In the genomic region with DNA sequence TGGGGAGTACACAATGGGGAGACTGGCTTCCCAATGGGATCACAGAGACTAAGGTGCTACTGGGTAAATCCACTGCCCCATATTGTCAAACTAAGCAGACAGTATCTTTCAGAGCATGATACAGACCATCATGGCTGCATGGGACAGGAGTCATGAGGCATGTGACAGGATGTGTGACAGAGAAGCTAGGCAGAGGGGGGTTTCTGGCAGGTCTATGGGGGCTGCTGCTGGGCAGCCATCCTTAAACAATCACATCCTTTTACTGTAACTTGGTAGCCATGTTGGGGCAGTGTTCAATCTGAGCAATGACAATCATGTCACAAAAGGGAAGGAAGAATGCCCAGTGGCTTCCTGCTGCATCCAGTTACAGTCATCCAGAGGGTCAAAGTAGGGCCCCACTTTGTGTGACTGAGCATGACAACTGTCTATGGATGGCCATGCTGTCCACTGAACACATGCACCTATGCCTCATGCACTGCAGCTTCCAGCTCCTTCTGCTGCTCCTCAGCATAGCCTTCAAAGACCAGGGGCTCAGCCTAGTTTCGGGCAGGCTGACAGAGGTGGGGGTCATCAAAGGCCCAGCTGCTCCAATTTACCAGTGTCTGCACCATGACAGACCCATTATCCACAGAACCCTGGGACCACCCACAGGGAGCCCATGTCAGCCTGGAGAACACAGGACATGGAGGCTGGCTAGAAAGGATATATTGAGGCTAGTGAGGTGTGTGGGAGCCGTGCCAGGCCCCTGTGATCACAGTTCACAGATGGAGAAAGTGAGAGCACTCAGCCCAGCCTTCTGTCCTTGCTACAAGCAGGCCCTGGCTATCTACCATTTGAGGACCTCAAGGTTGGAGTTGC, we compare ENCODE assay signal across 11 mouse cellular contexts. TPM values are rescaled to one million over a fixed set of nuclear protein-coding genes. Genes with fewer than 3 reads are reported as not detected.
DNase-seq lines count a peak whose midpoint lies in the region; ATAC-seq and TF ChIP-seq lines count a peak whose summit lies in the region.
"Had no signal": no experiment of that assay in that cellular context is flagged by ENCODE, and none has a peak within 500 bp of the region (broad histone marks: within the 10 kb centered on the region; RNA-seq: fewer than 3 reads in every experiment).

No protein-coding gene starts in this region.

- peak overlapping the region; percentile 44 for H3K27ac ChIP-seq in midbrain, embryonic 12.5 days (replicated peaks)
- no peak overlapping the region; the same call in 1 of the 2 replicates for H3K27ac ChIP-seq in midbrain, embryonic 11.5 days (ENCODE audit: low read depth, low read length)
- H3K27ac ChIP-seq in macrophage: peak overlapping the region; percentile 98
- no peak overlapping the region for H3K27ac ChIP-seq in lung, postnatal 0 days (ENCODE audit: low read length)
- H3K27ac ChIP-seq: limb, embryonic 15.5 days had no signal

- DNase-seq in adrenal gland, adult 8-10 months: peak; percentile 50
- no peak for DNase-seq in adrenal gland, postnatal 25 days
- DNase-seq in midbrain, embryonic 11.5 days (ENCODE audit: low spot score, missing footprints): no peak
- peak; percentile 83 for DNase-seq in cerebellum, adult 11-12 months
- DNase-seq in lung, postnatal 0 days (ENCODE audit: low spot score): no peak
- DNase-seq in lung, postnatal 25 days (ENCODE audit: low spot score): no peak
- DNase-seq: kidney, postnatal 10 days had no signal

- H3K9ac ChIP-seq in midbrain, embryonic 12.5 days (replicated peaks): no peak overlapping the region
- H3K9ac ChIP-seq in midbrain, embryonic 11.5 days (ENCODE audit: low read length): no peak overlapping the region
- no peak overlapping the region for H3K9ac ChIP-seq in lung, postnatal 0 days (replicated peaks; ENCODE audit: low read depth)
- H3K9ac ChIP-seq: limb, embryonic 15.5 days had no signal

- H3K4me2 ChIP-seq in midbrain, embryonic 12.5 days (replicated peaks): no peak overlapping the region
- no peak overlapping the region for H3K4me2 ChIP-seq in midbrain, embryonic 11.5 days
- H3K4me2 ChIP-seq in lung, postnatal 0 days (replicated peaks; ENCODE audit: low read depth, low read length): no peak overlapping the region
- H3K4me2 ChIP-seq: limb, embryonic 15.5 days had no signal

- no peaks in the 10 kb centered on the region for H3K9me3 ChIP-seq in midbrain, embryonic 12.5 days
- no peaks in the 10 kb centered on the region for H3K9me3 ChIP-seq in midbrain, embryonic 11.5 days (ENCODE audit: control insufficient read depth, low read length)
- no peaks in the 10 kb centered on the region for H3K9me3 ChIP-seq in lung, postnatal 0 days (ENCODE audit: low read length)
- H3K9me3 ChIP-seq: limb, embryonic 15.5 days had no signal

- no peak for TF ChIP-seq EP300 in lung, postnatal 0 days (IDR thresholded peaks at IDR 0.05)

- H3K27me3 ChIP-seq in midbrain, embryonic 12.5 days: no peaks in the 10 kb centered on the region
- no peaks in the 10 kb centered on the region for H3K27me3 ChIP-seq in midbrain, embryonic 11.5 days (ENCODE audit: control insufficient read depth, insufficient read depth, low read length)
- no peaks in the 10 kb centered on the region for H3K27me3 ChIP-seq in lung, postnatal 0 days (replicated peaks; ENCODE audit: insufficient read depth, low read length)
- H3K27me3 ChIP-seq: limb, embryonic 15.5 days had no signal

- no peak for TF ChIP-seq CTCF in lung, postnatal 0 days (IDR thresholded peaks at IDR 0.05)

- peaks cover 37% of the 10 kb centered on the region for H3K36me3 ChIP-seq in midbrain, embryonic 12.5 days
- H3K36me3 ChIP-seq in midbrain, embryonic 11.5 days (ENCODE audit: control insufficient read depth, insufficient read depth, low read length): peaks cover 9% of the 10 kb centered on the region; the same call in 1 of the 2 replicates
- peaks cover 32% of the 10 kb centered on the region; the same call in 1 of the 2 replicates for H3K36me3 ChIP-seq in macrophage (ENCODE audit: inconsistent target)
- H3K36me3 ChIP-seq in lung, postnatal 0 days (ENCODE audit: insufficient read depth, low read length): peaks cover 22% of the 10 kb centered on the region

- H3K4me1 ChIP-seq in midbrain, embryonic 12.5 days: peaks cover 10% of the 10 kb centered on the region; the same call in 1 of the 2 replicates
- peaks cover 7% of the 10 kb centered on the region for H3K4me1 ChIP-seq in midbrain, embryonic 11.5 days (ENCODE audit: control insufficient read depth, insufficient read depth, low read length)
- no peaks in the 10 kb centered on the region for H3K4me1 ChIP-seq in lung, postnatal 0 days (ENCODE audit: insufficient read depth, low read depth, low read length)

- peaks cover 99% of the 10 kb centered on the region for H3K79me2 ChIP-seq in macrophage (ENCODE audit: inconsistent target)

- ATAC-seq in midbrain, embryonic 12.5 days (ENCODE audit: low FRiP score, low read depth): no peak
- no peak for ATAC-seq in midbrain, embryonic 11.5 days (ENCODE audit: low FRiP score)
- ATAC-seq in lung, postnatal 0 days: no peak

- H3K4me3 ChIP-seq in midbrain, embryonic 12.5 days: no peak overlapping the region
- H3K4me3 ChIP-seq in midbrain, embryonic 11.5 days (ENCODE audit: low read depth, low read length): no peak overlapping the region
- no peak overlapping the region for H3K4me3 ChIP-seq in macrophage (ENCODE audit: inconsistent target)
- H3K4me3 ChIP-seq in lung, postnatal 0 days (ENCODE audit: low read depth, low read length): no peak overlapping the region
- H3K4me3 ChIP-seq: limb, embryonic 15.5 days had no signal

- WGBS in midbrain, embryonic 12.5 days: 62% methylated on average over 2 of the region's 2 CpGs
- whole genome bisulfite sequencing in midbrain, embryonic 11.5 days: 67% methylated on average over 2 of the region's 2 CpGs
- 78% methylated on average over 2 of the region's 2 CpGs for WGBS in macrophage (ENCODE audit: missing documents)
- WGBS in lung, postnatal 0 days: 86% methylated on average over 2 of the region's 2 CpGs

RNA-seq across cellular contexts. Expression of gene Sh3gl1, which starts 14.1 kb away (rescaled TPM):
- total RNA-seq in adrenal gland, adult 8-10 months (2022): 10 to 100 TPM; 44.3 to 52.5 (median 49.9) TPM
- total RNA-seq in adrenal gland, postnatal 25 days (2021): 51.5 and 57.1 TPM in 2 replicates
- polyA plus RNA-seq in midbrain, embryonic 12.5 days (2016; fragmentation: Nextera tagmentation; extraction: Ambion mirVana): 131 and 138 TPM in 2 replicates
- 106 and 118 TPM in 2 replicates for polyA plus RNA-seq in midbrain, embryonic 11.5 days (2014; fragmentation: Nextera tagmentation; extraction: Ambion mirVana)
- total RNA-seq in macrophage (2018; cell fraction: chromatin; rRNA removed): 100 to 1,000 TPM in 25 of 26 experiments, 10 to 100 TPM in 1; 94.5 to 340 (median 169) TPM
- 10 to 100 TPM; 31.1 to 80.6 (median 57.8) TPM for total RNA-seq in macrophage (2018; cell fraction: cytosol; rRNA removed)
- total RNA-seq in macrophage (2018; cell fraction: nucleus; rRNA removed): 100 to 1,000 TPM in 14 of 26 experiments, 10 to 100 TPM in 12; 48.9 to 325 (median 105) TPM
- polyA plus RNA-seq in macrophage (2018): 33.5 to 87.9 TPM (median 87.4 TPM) in 3 replicates
- 97.1 and 105 TPM in 2 replicates for polyA plus RNA-seq in lung, postnatal 0 days (2015; fragmentation: Nextera tagmentation; extraction: Ambion mirVana)

RNA-seq across cellular contexts. Expression of gene Mpnd, which starts 16.8 kb away (rescaled TPM):
- total RNA-seq in adrenal gland, adult 8-10 months (2022): 100 to 1,000 TPM; 101 to 119 (median 110) TPM
- 119 and 129 TPM in 2 replicates for total RNA-seq in adrenal gland, postnatal 25 days (2021)
- 195 and 205 TPM in 2 replicates for polyA plus RNA-seq in midbrain, embryonic 12.5 days (2016; fragmentation: Nextera tagmentation; extraction: Ambion mirVana)
- 146 and 158 TPM in 2 replicates for polyA plus RNA-seq in midbrain, embryonic 11.5 days (2014; fragmentation: Nextera tagmentation; extraction: Ambion mirVana)
- total RNA-seq in macrophage (2018; cell fraction: chromatin; rRNA removed): 100 to 1,000 TPM in 3 of 26 experiments, 10 to 100 TPM in 23; 29.5 to 116 (median 76.4) TPM
- 10 to 100 TPM; 30.0 to 50.6 (median 39.5) TPM for total RNA-seq in macrophage (2018; cell fraction: cytosol; rRNA removed)
- 10 to 100 TPM; 26.4 to 93.3 (median 45.4) TPM for total RNA-seq in macrophage (2018; cell fraction: nucleus; rRNA removed)
- 31.2 to 42.2 TPM (median 38.7 TPM) in 3 replicates for polyA plus RNA-seq in macrophage (2018)
- 38.5 and 45.0 TPM in 2 replicates for polyA plus RNA-seq in lung, postnatal 0 days (2015; fragmentation: Nextera tagmentation; extraction: Ambion mirVana)

RNA-seq across cellular contexts. Expression of gene Stap2, which starts 17.0 kb away (rescaled TPM):
- total RNA-seq in adrenal gland, adult 8-10 months (2022): 1 to 10 TPM; 4.8 to 9.3 (median 6.8) TPM
- total RNA-seq in adrenal gland, postnatal 25 days (2021): 7.7 and 8.3 TPM in 2 replicates
- polyA plus RNA-seq in midbrain, embryonic 12.5 days (2016; fragmentation: Nextera tagmentation; extraction: Ambion mirVana): 4.7 and 5.7 TPM in 2 replicates
- 3.6 and 4.5 TPM in 2 replicates for polyA plus RNA-seq in midbrain, embryonic 11.5 days (2014; fragmentation: Nextera tagmentation; extraction: Ambion mirVana)
- 1 to 10 TPM; 1.1 to 4.3 (median 1.8) TPM for total RNA-seq in macrophage (2018; cell fraction: chromatin; rRNA removed)
- under 1 TPM in 23 of 26 experiments, not detected in 3; 0.07 to 0.38 (median 0.18) TPM for total RNA-seq in macrophage (2018; cell fraction: cytosol; rRNA removed)
- total RNA-seq in macrophage (2018; cell fraction: nucleus; rRNA removed): 1 to 10 TPM in 20 of 26 experiments, under 1 TPM in 6; 0.33 to 3.4 (median 1.4) TPM
- 0.22 to 0.28 TPM in 2 of 3 replicates, not detected in the other for polyA plus RNA-seq in macrophage (2018)
- polyA plus RNA-seq in lung, postnatal 0 days (2015; fragmentation: Nextera tagmentation; extraction: Ambion mirVana): 49.1 and 57.4 TPM in 2 replicates

RNA-seq across cellular contexts. Expression of gene Chaf1a, which starts 17.9 kb away (rescaled TPM):
- 1 to 10 TPM; 3.8 to 6.0 (median 4.3) TPM for total RNA-seq in adrenal gland, adult 8-10 months (2022)
- total RNA-seq in adrenal gland, postnatal 25 days (2021): 8.2 and 9.8 TPM in 2 replicates
- polyA plus RNA-seq in midbrain, embryonic 12.5 days (2016; fragmentation: Nextera tagmentation; extraction: Ambion mirVana): 32.5 and 34.5 TPM in 2 replicates
- 20.7 and 24.7 TPM in 2 replicates for polyA plus RNA-seq in midbrain, embryonic 11.5 days (2014; fragmentation: Nextera tagmentation; extraction: Ambion mirVana)
- total RNA-seq in macrophage (2018; cell fraction: chromatin; rRNA removed): 10 to 100 TPM in 3 of 26 experiments, 1 to 10 TPM in 23; 1.3 to 12.4 (median 5.2) TPM
- total RNA-seq in macrophage (2018; cell fraction: cytosol; rRNA removed): 1 to 10 TPM; 1.3 to 6.7 (median 3.3) TPM
- total RNA-seq in macrophage (2018; cell fraction: nucleus; rRNA removed): 10 to 100 TPM in 2 of 26 experiments, 1 to 10 TPM in 24; 1.6 to 28.4 (median 4.3) TPM
- polyA plus RNA-seq in macrophage (2018): 2.5 to 17.1 TPM (median 6.2 TPM) in 3 replicates
- polyA plus RNA-seq in lung, postnatal 0 days (2015; fragmentation: Nextera tagmentation; extraction: Ambion mirVana): 3.0 and 3.2 TPM in 2 replicates

RNA-seq across cellular contexts. Expression of gene Fsd1, which starts 36.1 kb away (rescaled TPM):
- total RNA-seq in adrenal gland, adult 8-10 months (2022): 1 to 10 TPM in 3 of 4 experiments, under 1 TPM in 1; 0.87 to 3.4 (median 2.9) TPM
- 1.5 and 2.2 TPM in 2 replicates for total RNA-seq in adrenal gland, postnatal 25 days (2021)
- polyA plus RNA-seq in midbrain, embryonic 12.5 days (2016; fragmentation: Nextera tagmentation; extraction: Ambion mirVana): 89.8 and 98.3 TPM in 2 replicates
- 61.2 and 65.6 TPM in 2 replicates for polyA plus RNA-seq in midbrain, embryonic 11.5 days (2014; fragmentation: Nextera tagmentation; extraction: Ambion mirVana)
- total RNA-seq in macrophage (2018; cell fraction: chromatin; rRNA removed): 1 to 10 TPM in 1 of 26 experiments, not detected in 25; 1.2 TPM
- not detected for total RNA-seq in macrophage (2018; cell fraction: cytosol; rRNA removed)
- total RNA-seq in macrophage (2018; cell fraction: nucleus; rRNA removed): not detected
- polyA plus RNA-seq in macrophage (2018): not detected in 3 replicates
- polyA plus RNA-seq in lung, postnatal 0 days (2015; fragmentation: Nextera tagmentation; extraction: Ambion mirVana): 0.36 and 0.37 TPM in 2 replicates
- total RNA-seq: granulocyte monocyte progenitor cell, adult 5-6 weeks had no signal

Comparison
In these comparisons a context has a peak if more than half of its experiments do, and no peak if none do; other contexts are left out.
1. DNase-seq: peak in adrenal gland, adult 8-10 months (single experiment) and cerebellum, adult 11-12 months (single experiment); none in adrenal gland, postnatal 25 days (single experiment), midbrain, embryonic 11.5 days (single experiment), lung, postnatal 0 days (single experiment) and lung, postnatal 25 days (single experiment).
2. H3K27ac ChIP-seq: peak in midbrain, embryonic 12.5 days (single experiment) and macrophage (single experiment); none in midbrain, embryonic 11.5 days (single experiment) and lung, postnatal 0 days (single experiment).